Mouse (Mus musculus): ENCODE results near the gene Slc24a1.
"Not testable (repeated sequence)": the region's sequence is repeated elsewhere in the genome, so short reads cannot be mapped to it uniquely, and the experiment has no call there.

The Slc24a1 gene

GRCm38 (mm10) chr9:64951161-64951657 is at the start of gene Slc24a1:
Gene Slc24a1, minus strand, starts transcription at chr9:64951607.
- no peak for DNase-seq

- not testable (repeated sequence) for DNase-seq
These were observed 44.1 kb upstream of the Slc24a1 start for GRCm38 (mm10) chr9:64995464-64995863.

GRCm38 (mm10) chr9:64990291-64990690 is 38.9 kb upstream of the Slc24a1 start:
- DNase-seq, result no peak

- no peak for DNase-seq
These were observed 37.0 kb upstream of the Slc24a1 start for GRCm38 (mm10) chr9:64988443-64988842.

- no peak for DNase-seq
These were observed 36.2 kb upstream of the Slc24a1 start for GRCm38 (mm10) chr9:64987651-64988050.

GRCm38 (mm10) chr9:64985807-64986206 is 34.4 kb upstream of the Slc24a1 start:
- no peak for DNase-seq

- no peak for DNase-seq
These were observed 33.8 kb upstream of the Slc24a1 start for GRCm38 (mm10) chr9:64985037-64985794.

- DNase-seq, result no peak
These were observed 30.5 kb upstream of the Slc24a1 start for GRCm38 (mm10) chr9:64981904-64982303.

- no peak for DNase-seq
These were observed 29.1 kb upstream of the Slc24a1 start for GRCm38 (mm10) chr9:64980548-64980947.

GRCm38 (mm10) chr9:64960978-64961320 is 9.5 kb upstream of the Slc24a1 start:
- DNase-seq, result no peak

GRCm38 (mm10) chr9:64960117-64960977 is 8.9 kb upstream of the Slc24a1 start, which contains the start of gene Ints14:
Gene Ints14, plus strand, starts transcription at chr9:64960905.
- peak; percentile 94 to 98 for DNase-seq

GRCm38 (mm10) chr9:64957276-64957675 is 5.9 kb upstream of the Slc24a1 start:
- no peak for DNase-seq

- DNase-seq, result peak; percentile 32 to 51
These were observed 4.9 kb upstream of the Slc24a1 start for GRCm38 (mm10) chr9:64956337-64956736.

- DNase-seq, result no peak
These were observed 1.8 kb upstream of the Slc24a1 start for GRCm38 (mm10) chr9:64953190-64953589.

- DNase-seq, result no peak
These were observed 648 bp upstream of the Slc24a1 start for GRCm38 (mm10) chr9:64952055-64952454.

GRCm38 (mm10) chr9:64947483-64948095 is 3.8 kb downstream of the Slc24a1 start:
- DNase-seq, result no peak

GRCm38 (mm10) chr9:64943997-64944396 is 7.4 kb downstream of the Slc24a1 start:
- DNase-seq, result no peak

GRCm38 (mm10) chr9:64941650-64942049 is 9.8 kb downstream of the Slc24a1 start:
- no peak for DNase-seq

- no peak for DNase-seq
These were observed 10.6 kb downstream of the Slc24a1 start for GRCm38 (mm10) chr9:64940731-64941346.

- no peak for DNase-seq
These were observed 11.6 kb downstream of the Slc24a1 start for GRCm38 (mm10) chr9:64939790-64940189.

GRCm38 (mm10) chr9:64939281-64939680 is 12.1 kb downstream of the Slc24a1 start:
- DNase-seq, result no peak

GRCm38 (mm10) chr9:64938535-64938934 is 12.9 kb downstream of the Slc24a1 start:
- no peak for DNase-seq

GRCm38 (mm10) chr9:64937491-64937890 is 13.9 kb downstream of the Slc24a1 start:
- DNase-seq, result no peak

All from thymus, postnatal 36 days (tissue).